Mouse (Mus musculus) urinary bladder, postnatal 14 days (tissue): ENCODE results near the gene Lsamp.
"Not testable (repeated sequence)": the region's sequence is repeated elsewhere in the genome, so short reads cannot be mapped to it uniquely, and the experiment has no call there.

Experiments
- DNase-seq: peaks from one replicate; pipeline ENCODE4 v3.0.0; 2021; ENCODE audit warnings: low spot score

Gene Lsamp

GRCm38 (mm10) chr16:40491606-40492005, 507.4 kb downstream of the Lsamp start:
- no peak for DNase-seq

GRCm38 (mm10) chr16:40504262-40504960, 520.2 kb downstream of the Lsamp start:
- DNase-seq: no peak

- no peak for DNase-seq
Observed at GRCm38 (mm10) chr16:40509146-40510030, 525.2 kb downstream of the Lsamp start.

GRCm38 (mm10) chr16:40536754-40537153, 552.6 kb downstream of the Lsamp start:
- no peak for DNase-seq

- no peak for DNase-seq
Observed at GRCm38 (mm10) chr16:40549663-40550062, 565.5 kb downstream of the Lsamp start.

GRCm38 (mm10) chr16:40555608-40556007, 571.4 kb downstream of the Lsamp start:
- DNase-seq: no peak

- DNase-seq: no peak
Observed at GRCm38 (mm10) chr16:40557680-40558249, 573.6 kb downstream of the Lsamp start.

GRCm38 (mm10) chr16:40567431-40567941, 583.3 kb downstream of the Lsamp start:
- DNase-seq: no peak

- DNase-seq: no peak
Observed at GRCm38 (mm10) chr16:40572085-40572745, 588.1 kb downstream of the Lsamp start.

GRCm38 (mm10) chr16:40582076-40582475, 597.9 kb downstream of the Lsamp start:
- no peak for DNase-seq

- DNase-seq: no peak
Observed at GRCm38 (mm10) chr16:40593161-40593560, 609.0 kb downstream of the Lsamp start.

GRCm38 (mm10) chr16:40601431-40602387, 617.5 kb downstream of the Lsamp start:
- DNase-seq: no peak

- no peak for DNase-seq
Observed at GRCm38 (mm10) chr16:40607509-40607908, 623.3 kb downstream of the Lsamp start.

- not testable (repeated sequence) for DNase-seq
Observed at GRCm38 (mm10) chr16:40616697-40617096, 632.5 kb downstream of the Lsamp start.

GRCm38 (mm10) chr16:40621086-40621485, 636.9 kb downstream of the Lsamp start:
- DNase-seq: not testable (repeated sequence)

- DNase-seq: no peak
Observed at GRCm38 (mm10) chr16:40627159-40627558, 643.0 kb downstream of the Lsamp start.

- DNase-seq: no peak
Observed at GRCm38 (mm10) chr16:40639621-40640371, 655.6 kb downstream of the Lsamp start.

- DNase-seq: no peak
Observed at GRCm38 (mm10) chr16:40652800-40653199, 668.6 kb downstream of the Lsamp start.

GRCm38 (mm10) chr16:40653508-40653907, 669.3 kb downstream of the Lsamp start:
- DNase-seq: no peak

- DNase-seq: no peak
Observed at GRCm38 (mm10) chr16:40656347-40656746, 672.2 kb downstream of the Lsamp start.
